Mouse (Mus musculus): ENCODE results near the gene Fgfr1op.
"Not testable (repeated sequence)": the region's sequence is repeated elsewhere in the genome, so short reads cannot be mapped to it uniquely, and the experiment has no call there.

Fgfr1op gene

DNA sequence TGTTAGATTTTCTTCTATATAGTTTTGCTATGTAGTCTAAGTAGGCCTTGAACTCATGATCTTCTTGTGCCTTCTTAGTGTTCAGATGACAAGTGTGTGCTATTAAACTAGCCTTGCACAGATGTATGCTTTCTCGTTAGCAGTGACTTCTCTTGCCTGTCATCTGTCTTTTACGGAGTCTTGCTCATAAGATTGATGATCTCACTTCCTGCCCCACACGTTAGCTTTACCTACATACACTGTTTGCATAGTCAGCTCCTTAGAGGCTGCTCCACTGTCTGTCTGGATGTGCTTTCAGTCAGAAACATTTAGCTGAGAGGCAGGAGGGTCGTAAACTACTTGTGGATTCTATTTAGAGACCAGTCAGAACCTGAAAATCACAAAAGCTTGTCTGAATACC lies 5.8 kb downstream of the Fgfr1op start:
- no peak for DNase-seq

GRCm38 (mm10) chr17:8177090-8177489 lies 11.8 kb downstream of the Fgfr1op start:
- peak; percentile 25 for DNase-seq

DNA sequence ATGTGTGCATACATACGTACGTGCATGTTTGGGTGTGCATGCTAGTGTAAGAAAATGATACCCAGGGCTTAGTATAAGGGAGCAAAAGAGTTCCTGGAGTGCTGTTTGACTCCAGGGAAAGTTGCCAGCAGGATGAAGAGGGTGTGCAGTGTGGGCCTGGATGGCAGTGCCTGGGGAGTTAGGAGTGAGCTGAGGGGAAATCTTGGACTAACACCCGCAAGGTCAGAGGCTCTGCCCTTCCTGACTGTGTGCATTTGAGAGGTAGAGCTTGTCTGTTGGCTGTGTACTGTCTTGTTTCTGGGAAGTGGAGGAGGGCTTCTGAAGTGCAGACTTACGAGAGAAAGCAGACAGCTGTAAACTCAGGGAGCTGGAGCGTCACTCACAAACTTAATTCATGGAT lies 18.5 kb downstream of the Fgfr1op start:
- no peak for DNase-seq

- DNase-seq = no peak
These were observed 18.9 kb downstream of the Fgfr1op start for GRCm38 (mm10) chr17:8184217-8184616.

DNA sequence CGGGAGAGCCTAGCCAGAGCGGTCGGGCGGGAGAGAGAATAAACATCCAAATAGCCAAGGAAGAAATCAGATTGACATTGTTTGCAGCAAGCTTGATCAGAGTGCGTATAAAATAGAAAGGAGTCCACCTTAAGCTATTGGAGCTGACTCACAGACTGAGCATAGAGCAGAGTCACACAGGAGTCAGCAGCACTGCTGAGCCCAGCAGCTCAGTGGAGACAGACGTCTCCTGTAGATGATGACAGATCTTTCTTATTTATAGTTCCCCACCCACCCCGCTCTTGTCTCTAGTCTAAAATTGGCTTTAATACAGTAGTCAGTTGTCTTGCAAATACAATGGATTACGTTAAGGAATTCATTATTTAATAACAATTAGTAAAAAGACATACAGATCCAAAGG lies 28.4 kb downstream of the Fgfr1op start:
- DNase-seq = no peak

GRCm38 (mm10) chr17:8195685-8196376 lies 30.5 kb downstream of the Fgfr1op start:
- no peak for DNase-seq

GRCm38 (mm10) chr17:8197652-8198051 lies 32.4 kb downstream of the Fgfr1op start:
- no peak for DNase-seq

- DNase-seq = no peak
These were observed 34.0 kb downstream of the Fgfr1op start for GRCm38 (mm10) chr17:8199067-8199935.

DNA sequence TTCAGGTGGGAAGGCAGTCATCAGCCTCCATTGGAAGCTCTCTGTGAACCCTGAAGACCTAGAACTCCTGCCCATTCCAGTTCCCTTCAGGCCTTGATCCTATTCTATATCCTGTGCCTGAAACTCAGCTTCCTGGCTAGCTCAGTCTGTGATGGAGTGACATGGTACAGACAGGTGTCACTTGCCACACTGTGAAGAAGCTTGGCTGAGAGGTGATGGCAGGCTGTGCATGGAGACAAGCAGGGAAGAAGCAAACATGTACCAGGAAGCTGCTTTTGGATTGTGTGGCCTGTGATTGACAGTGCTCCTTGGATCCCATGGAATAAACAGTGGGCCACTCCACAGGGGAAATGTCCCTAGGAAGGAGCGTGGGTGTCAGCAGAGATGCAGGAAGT lies 34.6 kb downstream of the Fgfr1op start:
- no peak for DNase-seq

GRCm38 (mm10) chr17:8203487-8203886 lies 38.2 kb downstream of the Fgfr1op start:
- DNase-seq = no peak

- not testable (repeated sequence) for DNase-seq
These were observed 39.9 kb downstream of the Fgfr1op start for GRCm38 (mm10) chr17:8205221-8205631.

DNA sequence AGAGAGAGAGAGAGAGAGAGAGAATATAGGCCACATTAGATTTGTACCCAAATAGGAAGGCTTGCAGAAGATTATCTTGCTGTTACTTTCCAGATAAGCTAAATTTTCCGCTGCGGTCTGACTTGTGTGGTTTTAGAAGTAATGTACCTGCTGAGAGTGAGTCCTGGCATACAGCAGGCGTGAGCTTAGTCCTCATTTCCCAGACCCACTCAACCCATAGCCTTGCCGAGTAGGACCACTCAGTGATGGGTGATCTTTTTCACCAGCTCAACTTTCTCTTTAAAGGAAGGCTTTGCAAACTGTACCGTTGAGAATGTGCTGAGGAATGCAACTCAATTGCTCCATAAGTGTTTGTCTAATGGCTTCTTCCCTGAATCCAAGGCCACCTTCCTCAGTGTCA lies 41.4 kb downstream of the Fgfr1op start:
- DNase-seq = no peak

DNA sequence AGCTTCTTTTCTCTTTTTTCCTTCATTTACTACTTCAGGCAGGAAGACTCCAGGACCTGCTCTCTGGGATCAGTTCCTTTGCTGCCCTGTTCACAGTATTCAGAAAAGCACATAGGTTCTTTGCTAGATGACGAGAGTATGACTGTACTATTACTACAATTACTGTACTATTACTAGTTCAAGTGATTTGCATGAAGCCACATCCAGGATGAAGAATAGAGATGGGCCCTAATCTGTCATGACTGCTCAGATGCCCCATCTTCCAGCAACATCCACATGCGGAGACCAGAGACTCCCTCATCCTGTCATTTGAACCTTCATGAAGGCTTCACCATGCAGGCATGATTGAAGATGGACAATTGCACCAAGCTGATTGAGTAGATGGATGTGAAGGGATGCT lies 44.4 kb downstream of the Fgfr1op start:
- DNase-seq = no peak

GRCm38 (mm10) chr17:8210170-8210569 lies 44.9 kb downstream of the Fgfr1op start:
- no peak for DNase-seq

DNA sequence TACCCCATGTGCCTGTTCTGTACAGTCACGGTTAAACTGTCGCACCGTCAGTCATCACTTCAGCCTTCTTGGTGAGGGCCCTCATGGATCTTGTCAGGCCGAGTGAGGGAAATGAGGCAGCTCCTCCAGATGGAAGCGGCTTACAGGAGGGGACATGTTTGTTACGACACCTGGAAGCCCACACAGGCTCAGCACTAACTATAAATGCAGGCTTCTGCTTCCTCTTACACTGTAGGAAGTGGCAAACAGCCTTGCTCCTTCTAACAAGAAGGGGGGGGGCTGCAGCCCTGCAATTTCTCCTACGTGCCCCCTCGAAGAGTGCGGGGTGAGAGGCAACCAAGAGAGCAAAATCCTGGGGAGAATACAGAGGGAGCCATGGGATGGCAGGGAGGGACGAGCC lies 45.4 kb downstream of the Fgfr1op start:
- no peak for DNase-seq

- DNase-seq = no peak
These were observed 46.1 kb downstream of the Fgfr1op start for GRCm38 (mm10) chr17:8211399-8211798.

DNA sequence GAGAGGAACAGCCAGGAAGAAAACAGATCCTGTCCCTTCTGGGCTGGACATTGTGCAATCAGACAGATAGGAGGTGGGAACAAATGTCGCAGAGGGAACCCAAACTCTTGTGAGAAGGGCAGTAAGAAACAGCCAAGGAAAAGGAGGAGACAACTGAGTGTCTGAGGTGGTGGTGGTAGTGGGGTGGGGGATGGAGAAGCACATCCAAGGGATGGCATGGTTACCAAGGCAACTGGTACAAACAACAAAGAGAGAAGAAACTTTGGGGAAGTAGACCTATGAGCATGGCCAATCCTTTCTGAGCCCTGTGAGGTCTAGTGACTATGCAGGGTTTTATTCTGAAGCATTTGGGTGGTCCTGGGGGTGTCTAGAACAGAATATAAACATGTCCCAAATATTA lies 49.1 kb downstream of the Fgfr1op start:
- DNase-seq = no peak

DNA sequence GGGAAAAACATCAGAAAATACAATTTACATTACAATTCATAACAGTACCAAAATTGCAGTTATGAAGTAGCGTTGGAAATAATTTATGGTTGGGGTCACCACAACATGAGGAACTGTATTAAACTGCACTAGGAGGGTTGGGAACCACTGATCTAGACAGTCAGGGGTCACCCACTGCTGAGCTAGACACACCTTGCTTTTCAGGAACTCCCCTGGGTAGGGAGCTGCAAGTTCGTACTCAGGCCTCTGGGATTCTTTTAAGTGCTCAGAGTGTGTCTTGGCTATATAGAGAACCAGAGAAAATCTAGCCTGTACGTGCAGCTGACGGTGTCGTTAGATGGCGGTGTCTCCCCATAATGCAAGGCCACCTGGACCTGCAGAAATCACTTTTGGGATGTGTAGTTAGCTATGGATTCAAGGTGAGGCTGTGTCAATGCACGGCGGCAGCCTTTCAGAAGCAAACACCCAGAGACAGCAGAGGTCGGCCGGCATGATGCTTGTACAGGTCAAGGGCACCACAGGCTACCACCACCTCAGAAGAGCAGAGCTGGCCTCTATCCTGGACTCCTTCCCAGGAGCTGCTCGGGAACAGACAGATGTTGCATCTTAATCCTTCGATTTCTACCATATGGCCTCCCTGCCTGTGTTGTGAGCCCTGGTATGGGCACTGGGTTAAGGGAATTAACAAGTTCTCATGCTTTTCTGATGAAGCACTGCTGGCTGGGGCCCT lies 49.9 kb downstream of the Fgfr1op start:
- peak; percentile 13 for DNase-seq

GRCm38 (mm10) chr17:8223225-8223624 lies 57.9 kb downstream of the Fgfr1op start:
- DNase-seq = no peak

DNA sequence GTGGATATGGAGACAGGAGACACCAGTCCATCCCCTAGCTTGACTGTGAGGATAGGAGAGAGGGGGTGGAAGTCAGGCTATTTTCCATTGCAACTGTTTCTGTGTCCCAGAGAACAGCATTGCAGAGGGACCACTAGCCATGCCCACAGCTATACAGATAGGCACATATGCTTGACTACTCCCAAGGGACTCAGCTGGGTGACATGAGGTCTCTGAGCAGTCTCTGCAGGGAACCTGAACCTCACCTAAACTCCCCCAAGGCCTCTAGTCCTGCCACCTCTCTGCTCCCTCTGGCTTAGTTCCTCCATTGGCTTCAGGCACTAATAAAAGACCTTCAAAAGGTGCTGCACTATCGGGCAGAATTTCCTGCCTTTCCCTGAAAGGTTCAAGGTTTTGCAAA lies 58.8 kb downstream of the Fgfr1op start:
- no peak for DNase-seq

DNA sequence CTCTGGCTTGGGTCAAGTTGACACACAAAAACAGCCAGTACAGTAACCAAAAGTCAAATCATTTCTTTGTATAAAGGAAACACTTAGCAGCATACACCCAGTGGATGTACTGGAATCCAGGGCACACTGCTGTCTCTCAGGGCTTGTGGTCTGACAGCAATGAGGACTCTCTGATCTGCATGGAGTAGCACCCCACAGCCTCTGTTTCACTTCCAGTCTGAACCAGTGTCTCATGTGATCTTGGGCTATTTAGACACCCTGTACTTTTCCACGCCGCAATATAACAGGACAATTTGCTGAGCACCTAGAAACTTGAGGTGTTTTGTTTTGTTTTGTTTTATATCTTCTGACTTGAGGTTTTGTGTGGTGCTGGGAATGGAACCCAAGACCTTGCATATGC lies 59.9 kb downstream of the Fgfr1op start:
- DNase-seq = no peak

DNA sequence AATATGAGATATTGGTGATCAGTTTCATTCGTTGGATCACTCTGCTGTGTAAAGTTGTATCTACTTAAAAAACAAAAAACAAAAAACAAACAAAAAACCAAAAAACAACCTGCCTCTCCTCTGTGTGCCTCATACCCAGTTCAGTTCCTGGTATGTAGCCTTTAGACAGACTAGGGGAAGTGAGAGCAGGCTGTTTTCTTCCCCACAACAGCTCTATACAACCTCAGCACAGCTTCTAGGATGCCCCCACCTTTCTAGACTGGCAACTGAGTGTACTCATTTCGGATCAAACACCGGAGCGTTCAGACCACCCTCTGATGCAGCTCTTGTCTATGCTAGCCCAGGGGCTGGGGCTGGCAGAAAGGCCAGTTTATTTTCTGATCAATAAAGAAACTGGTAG lies 60.4 kb downstream of the Fgfr1op start:
- no peak for DNase-seq

GRCm38 (mm10) chr17:8228622-8229021 lies 63.3 kb downstream of the Fgfr1op start:
- DNase-seq = no peak

DNA sequence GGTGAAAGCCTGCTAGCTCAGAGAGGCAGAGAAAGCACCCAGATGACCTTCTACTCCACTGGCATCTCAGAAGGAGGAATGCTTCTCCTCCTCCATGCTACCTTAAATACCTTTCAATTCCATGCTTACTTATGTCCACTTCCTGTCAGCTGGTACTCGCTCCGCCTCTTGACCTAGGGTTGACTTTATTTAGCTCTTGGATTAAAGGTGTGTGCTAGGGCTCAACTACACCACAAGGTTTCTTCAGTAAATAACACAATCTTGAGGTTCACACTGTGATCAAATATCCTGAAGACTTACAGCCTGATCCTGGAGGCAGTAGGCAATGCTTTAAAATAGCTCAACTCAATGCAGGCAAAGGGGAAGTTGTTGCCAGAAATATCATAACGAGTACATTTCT lies 64.3 kb downstream of the Fgfr1op start:
- DNase-seq = no peak

Measured in cerebellum, adult 9-11 months (tissue).